Mouse (Mus musculus): ENCODE measurements at regions not wholly inside any gene's neighbourhood (a gene's known extent, or its start where the extent isn't known, plus 50 kb on each side); places are given as distances from the start of the nearest gene placed in this dataset.
A peak's percentile ranks its signal among the peaks of the same experiment; 100 is the strongest.

DNA sequence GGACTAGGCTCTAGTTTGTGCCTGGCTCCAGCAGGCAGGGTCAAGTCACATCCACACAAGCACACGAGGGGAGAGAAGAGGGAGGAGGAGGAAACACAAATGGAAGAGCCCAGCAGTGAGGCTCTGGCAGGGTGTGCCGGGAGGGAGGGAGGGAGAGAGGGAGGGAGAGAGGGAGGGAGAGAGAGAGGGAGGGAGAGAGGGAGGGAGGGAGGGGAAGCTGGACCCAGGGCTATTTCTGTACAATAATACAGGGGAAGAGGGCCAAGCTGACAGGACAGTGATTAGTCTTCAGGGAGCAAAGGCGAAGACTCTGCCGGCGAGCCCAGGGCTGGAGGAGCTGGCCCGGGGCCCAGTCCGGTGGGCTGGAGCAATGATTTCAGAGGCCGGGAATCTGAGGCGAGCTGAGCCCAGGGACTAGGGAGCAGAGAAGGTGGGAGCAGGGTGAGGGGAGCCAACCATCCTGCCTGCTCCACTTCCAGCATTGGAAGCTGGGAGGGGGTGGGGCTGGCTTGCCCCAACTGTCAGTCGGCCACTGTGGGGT is 155.6 kb downstream of the Efnb1 start:
- peak; percentile 54 for DNase-seq (ENCODE audit: low spot score)

DNA sequence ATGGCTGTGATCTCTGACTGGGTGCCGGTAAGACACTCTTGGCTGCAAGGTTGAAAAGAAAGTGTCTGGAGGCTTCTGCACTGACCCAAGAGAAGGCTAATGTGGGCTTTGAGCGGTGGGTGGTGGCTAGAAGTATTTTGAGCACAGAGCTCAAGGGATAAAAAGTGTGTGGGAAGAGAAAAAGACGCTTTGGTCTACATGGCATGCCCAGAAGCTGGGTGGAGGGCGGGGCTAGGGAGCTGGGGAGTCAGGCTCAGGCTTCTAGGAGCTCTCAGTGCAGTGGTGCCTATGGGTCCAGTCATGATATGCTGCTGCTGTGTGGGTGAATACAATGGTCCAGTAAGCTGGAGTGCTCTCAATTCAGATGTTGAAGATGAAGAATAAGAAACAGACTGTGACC is 152.1 kb downstream of the Efnb1 start:
- DNase-seq (ENCODE audit: low spot score), result no peak

DNA sequence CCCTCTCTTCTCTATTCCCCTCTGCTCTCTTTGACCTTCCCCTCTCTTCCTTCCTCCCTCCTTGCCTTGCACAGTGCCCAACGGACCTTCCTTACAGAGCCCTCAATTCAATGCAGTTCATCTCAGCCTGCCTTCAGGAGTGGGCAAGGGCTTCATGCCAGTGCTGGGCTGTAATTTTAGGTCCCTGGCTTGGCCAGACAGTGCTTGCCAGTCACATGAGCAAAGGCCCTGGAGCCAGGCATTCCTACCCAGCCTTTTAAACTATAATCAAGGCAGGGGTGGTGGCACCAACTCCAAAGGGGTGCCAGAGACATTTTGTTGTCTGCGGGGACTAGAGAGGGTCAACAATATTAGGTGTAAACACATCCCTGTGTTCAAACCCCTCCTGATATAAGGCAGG is 150.9 kb downstream of the Efnb1 start:
- no peak for DNase-seq (ENCODE audit: low spot score)

GRCm38 (mm10) chrX:99285611-99286010 is 149.7 kb downstream of the Efnb1 start:
- peak; percentile 70 for DNase-seq (ENCODE audit: low spot score)

- no peak for DNase-seq (ENCODE audit: low spot score)
Observed at GRCm38 (mm10) chrX:99280991-99281390, 145.1 kb downstream of the Efnb1 start.

- DNase-seq (ENCODE audit: low spot score), result no peak
Observed at GRCm38 (mm10) chrX:99280543-99280942, 144.6 kb downstream of the Efnb1 start.

- no peak for DNase-seq (ENCODE audit: low spot score)
Observed at GRCm38 (mm10) chrX:99275536-99275935, 139.6 kb downstream of the Efnb1 start.

DNA sequence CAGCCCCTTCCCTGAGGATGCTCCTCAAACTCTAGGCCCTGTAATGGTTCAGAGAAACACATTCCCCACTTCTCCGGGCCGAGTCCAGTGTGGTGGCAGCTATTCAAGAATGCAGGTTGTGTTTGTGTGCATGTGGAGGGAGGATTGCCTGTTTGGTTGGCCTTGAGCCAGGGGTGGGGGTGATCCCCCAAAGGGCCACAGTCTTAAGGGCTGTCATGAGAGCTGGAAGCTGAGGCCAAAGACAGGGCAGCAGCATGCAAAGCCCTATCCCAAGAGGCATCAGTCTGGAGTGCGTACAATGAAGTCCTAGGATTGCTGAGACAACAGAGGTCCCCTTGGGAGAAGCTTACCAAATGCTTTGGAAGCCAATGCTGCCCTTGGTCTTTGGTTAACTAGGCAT is 136.0 kb downstream of the Efnb1 start:
- DNase-seq (ENCODE audit: low spot score), result no peak

GRCm38 (mm10) chrX:99249038-99249607 is 113.2 kb downstream of the Efnb1 start:
- no peak for DNase-seq (ENCODE audit: low spot score)

DNA sequence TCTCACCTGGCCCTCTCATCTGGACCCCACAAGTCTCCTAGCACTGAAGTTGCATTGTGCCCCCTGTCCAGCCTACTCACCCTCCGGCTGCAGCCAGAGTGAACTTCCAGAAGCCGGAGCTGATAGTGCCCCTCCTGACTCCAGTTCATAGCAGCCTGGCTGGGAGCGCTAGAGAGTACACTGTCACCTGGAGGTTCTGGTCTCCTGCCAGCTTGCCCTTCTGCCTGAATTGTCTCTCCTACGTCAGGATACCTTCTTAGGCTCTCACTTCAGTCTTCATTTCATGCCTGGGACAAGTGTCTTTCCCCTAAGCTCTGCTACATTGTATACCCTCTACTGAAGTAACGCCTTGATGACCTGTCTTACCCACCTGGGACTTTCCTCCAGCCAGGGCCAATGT is 112.3 kb downstream of the Efnb1 start:
- no peak for DNase-seq (ENCODE audit: low spot score)

GRCm38 (mm10) chrX:99246704-99247103 is 110.8 kb downstream of the Efnb1 start:
- DNase-seq (ENCODE audit: low spot score), result no peak

- DNase-seq (ENCODE audit: low spot score), result no peak
Observed at GRCm38 (mm10) chrX:99246051-99246450, 110.1 kb downstream of the Efnb1 start.

DNA sequence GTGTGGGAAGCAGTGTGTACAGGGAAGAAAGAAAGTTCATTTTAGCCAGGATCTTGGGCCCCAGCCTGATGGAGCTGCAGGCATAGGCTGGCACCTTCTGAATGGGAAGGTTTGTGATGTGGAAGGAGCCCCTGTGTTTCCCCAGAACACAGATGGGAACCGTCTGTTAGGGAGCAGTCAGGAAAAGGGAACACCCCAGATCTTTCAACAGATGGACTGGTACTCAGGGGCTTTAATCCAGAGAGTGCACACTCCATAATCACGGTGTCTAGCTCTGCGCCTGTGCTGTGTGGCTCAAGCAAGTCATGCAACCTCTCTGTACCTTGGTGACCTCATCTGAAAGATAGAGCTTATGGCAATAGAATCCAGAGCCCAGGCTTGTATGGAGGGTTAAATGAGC is 109.6 kb downstream of the Efnb1 start:
- DNase-seq (ENCODE audit: low spot score), result no peak

GRCm38 (mm10) chrX:99243251-99243650 is 107.3 kb downstream of the Efnb1 start:
- no peak for DNase-seq (ENCODE audit: low spot score)

DNA sequence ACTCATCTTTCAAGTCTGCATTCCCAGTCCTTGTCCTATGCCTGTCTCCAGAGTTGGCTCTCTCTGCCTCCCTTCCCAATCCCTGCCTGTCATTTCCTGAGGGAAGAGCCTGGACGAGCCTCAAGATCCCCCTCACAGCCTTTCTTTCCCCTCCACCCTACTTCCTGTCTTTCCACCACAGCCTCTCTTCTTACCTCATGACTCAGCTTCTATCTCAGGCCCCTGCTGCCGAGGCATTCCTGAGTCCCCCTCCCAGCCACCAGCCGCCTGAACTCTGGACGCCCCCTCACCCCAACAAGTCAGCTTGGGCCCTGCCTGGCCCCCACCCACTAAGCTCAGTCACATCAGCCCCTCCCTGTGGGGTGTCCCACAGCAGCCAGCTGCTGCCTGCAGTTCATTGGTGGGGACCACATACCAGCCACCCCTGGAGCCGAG is 105.8 kb downstream of the Efnb1 start:
- DNase-seq (ENCODE audit: low spot score), result no peak

GRCm38 (mm10) chrX:99233035-99233434 is 97.1 kb downstream of the Efnb1 start:
- DNase-seq (ENCODE audit: low spot score), result no peak

GRCm38 (mm10) chrX:99232331-99232730 is 96.4 kb downstream of the Efnb1 start:
- no peak for DNase-seq (ENCODE audit: low spot score)

- no peak for DNase-seq (ENCODE audit: low spot score)
Observed at GRCm38 (mm10) chrX:99225111-99225752, 89.3 kb downstream of the Efnb1 start.

DNA sequence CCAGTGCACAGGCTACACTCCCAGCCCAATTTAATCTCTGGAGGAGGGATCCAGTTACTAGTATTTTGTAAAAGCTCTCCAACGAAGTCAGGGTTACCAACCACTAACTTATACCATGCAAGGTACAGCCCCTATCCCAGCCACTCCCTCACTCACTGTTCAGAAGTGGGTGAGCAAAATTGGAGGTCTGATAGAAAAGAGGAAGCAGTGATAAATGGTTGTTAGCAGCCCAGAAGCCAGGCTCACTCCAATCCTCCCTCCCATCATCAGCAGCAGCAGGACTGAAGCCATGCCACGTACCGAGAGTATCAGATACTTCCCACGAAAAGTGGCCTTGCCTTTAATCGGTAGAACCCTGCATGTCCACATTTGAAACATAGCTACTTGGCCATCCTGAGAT is 86.1 kb downstream of the Efnb1 start:
- no peak for DNase-seq (ENCODE audit: low spot score)

DNA sequence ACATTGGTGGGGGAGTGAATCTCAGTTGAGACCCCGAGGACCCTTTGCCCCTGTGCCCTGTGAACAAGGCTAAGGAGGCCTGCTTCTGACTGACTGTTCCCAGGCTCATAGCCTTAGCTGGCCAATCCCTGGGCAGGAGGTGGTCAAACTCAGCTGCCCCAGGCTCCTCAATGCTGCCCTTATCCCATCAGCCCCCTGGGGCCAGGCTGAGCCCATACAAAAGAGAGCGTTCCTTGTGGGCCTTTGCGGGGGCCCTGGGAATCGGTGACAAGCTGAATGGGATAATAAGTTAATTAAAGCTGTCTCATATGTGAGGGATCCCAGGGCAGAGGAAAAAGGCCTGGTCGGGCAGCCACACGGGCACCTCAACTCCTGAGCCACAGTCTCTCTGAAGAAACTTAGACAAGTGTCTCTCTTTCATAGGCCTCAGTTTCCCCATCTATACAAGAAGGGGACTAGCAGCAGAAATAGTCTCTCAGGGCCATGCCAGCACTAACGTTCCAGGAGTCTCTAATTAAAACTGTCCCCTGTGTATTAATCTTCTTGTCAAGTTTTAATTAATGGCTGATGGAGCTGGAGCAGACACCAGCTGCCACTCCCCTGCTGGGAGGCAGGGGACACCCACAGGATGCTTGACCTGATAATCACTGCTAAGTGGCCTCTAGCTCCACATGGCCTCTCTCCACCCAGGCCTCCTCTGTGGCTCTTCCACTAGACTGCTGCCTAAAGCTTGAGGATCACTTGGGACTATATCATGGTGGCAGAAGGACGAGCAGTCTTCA is 84.9 kb downstream of the Efnb1 start:
- no peak for DNase-seq (ENCODE audit: low spot score)

GRCm38 (mm10) chrX:99218213-99218612 is 82.3 kb downstream of the Efnb1 start:
- DNase-seq (ENCODE audit: low spot score), result no peak

DNA sequence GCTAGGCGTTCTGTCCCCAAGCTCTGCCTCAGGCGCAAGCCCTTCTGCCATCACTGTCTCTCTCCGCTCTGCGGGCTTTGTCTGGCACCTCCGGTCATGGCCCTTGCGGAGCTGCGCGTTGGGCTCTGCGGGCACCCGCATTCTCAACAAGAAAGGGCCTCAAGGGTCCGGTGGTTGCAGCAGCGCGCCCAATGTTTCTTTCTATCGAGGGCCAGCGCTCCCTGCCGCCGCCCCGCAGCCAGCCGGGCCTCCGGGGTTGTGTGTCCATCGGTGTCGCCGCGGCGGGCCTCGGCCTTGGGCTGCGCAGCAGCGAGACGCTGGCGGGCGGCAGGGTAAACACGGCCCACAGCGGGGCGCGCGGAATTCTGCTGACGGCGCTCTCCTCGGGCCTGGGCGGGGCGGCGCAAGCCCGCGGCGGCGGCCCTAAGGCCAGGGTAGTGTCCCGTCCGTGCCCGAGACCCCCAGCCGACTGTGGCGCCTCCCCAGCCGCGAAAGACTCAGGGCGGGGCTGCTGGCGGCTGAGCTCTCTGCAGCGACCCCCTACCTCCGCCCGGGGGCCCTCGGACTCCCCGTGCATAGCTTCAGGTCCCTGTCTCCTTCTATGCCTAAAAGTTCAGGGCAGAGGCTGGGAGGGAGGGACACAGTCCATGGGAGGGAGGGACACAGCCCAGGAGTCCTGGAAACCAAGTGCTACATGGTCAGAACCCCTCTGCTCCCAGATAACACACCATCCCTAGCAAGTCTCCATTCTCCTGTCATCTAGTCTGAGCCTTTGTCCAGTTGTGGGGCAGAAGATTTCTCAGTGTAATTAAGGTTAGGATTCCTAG is 80.9 kb downstream of the Efnb1 start:
- DNase-seq (ENCODE audit: low spot score), result peak; percentile 56
